Mouse (Mus musculus) forebrain, embryonic 12.5 days (tissue): ENCODE results near the gene Tmem183a. TPM values are rescaled to one million over a fixed set of nuclear protein-coding genes. Genes with fewer than 3 reads are reported as not detected.

Experiments
- ATAC-seq: fragments of 200-750 bp; cut with Nextera tagmentation; 2 replicates; pipeline ENCODE4 v1.8.0; 2017; ENCODE audit warnings: moderate TSS enrichment; ENCODE audit not compliant: low FRiP score
- H3K27ac ChIP-seq: fragments of 300-500 bp; sonication (generic); 2 replicates; pipeline ENCODE4 v1.5.1; 2016; ENCODE audit warnings: mild to moderate bottlenecking
- H3K27me3 ChIP-seq: fragments of 300-500 bp; sonication (generic); 2 replicates; pipeline ENCODE4 v1.6.1; 2016; ENCODE audit warnings: mild to moderate bottlenecking
- H3K36me3 ChIP-seq: fragments of 300-500 bp; sonication (generic); replicated peaks from 2 replicates; pipeline ENCODE4 v1.6.1; 2016; ENCODE audit warnings: mild to moderate bottlenecking
- H3K4me1 ChIP-seq: fragments of 300-500 bp; sonication (generic); 2 replicates; pipeline ENCODE4 v1.6.1; 2016
- H3K4me2 ChIP-seq: fragments of 300-500 bp; sonication (generic); 2 replicates; pipeline ENCODE4 v1.6.1; 2016; ENCODE audit warnings: mild to moderate bottlenecking, moderate library complexity
- H3K4me3 ChIP-seq: fragments of 300-500 bp; sonication (generic); replicated peaks from 2 replicates; pipeline ENCODE4 v1.5.1; 2016; ENCODE audit warnings: mild to moderate bottlenecking
- H3K9ac ChIP-seq: fragments of 300-500 bp; sonication (generic); 2 replicates; pipeline ENCODE4 v1.6.1; 2016; ENCODE audit warnings: mild to moderate bottlenecking
- H3K9me3 ChIP-seq: fragments of 300-500 bp; sonication (generic); 2 replicates; pipeline ENCODE4 v1.6.1; 2016
- WGBS: fragments of 180-500 bp; shearing (Covaris S2); methylation state at CpG from one replicate; pipeline ENCODE4 v1.1.7; 2016; 5-methylcytosine and 5-hydroxymethylcytosine counted together
- polyA plus RNA-seq: library from polyadenylated mRNA; unstranded; fragments of >200 nt; fragmentation: Nextera tagmentation; extraction: Ambion mirVana; gene quantifications from 2 replicates; pipeline ENCODE4 v1.2.1, GENCODE M21; 2016

Gene Tmem183a
- polyA plus RNA-seq, 1 experiment from 2014 or later: 130 TPM

- Histone ChIP-seq H3K27ac (no peak within 1 kb of the TSS), H3K27me3 (no peaks in the 10 kb centered on the region; the same call in 1 of the 2 replicates), H3K4me2 (no peak within 1 kb of the TSS), H3K9me3 (no peaks in the 10 kb centered on the region), H3K36me3 (no peaks in the 10 kb centered on the region), H3K4me1 (0 out of 2 replicates have a peak, but pooled peaks cover 7% of the 10 kb centered on the region), H3K9ac (no peak within 1 kb of the TSS), H3K4me3 (no peak within 1 kb of the TSS)
- 61% methylated on average over 12 of the region's 13 CpGs for WGBS
- ATAC-seq: no peak
Observed at GRCm38 (mm10) chr1:134332770-134333271, 29.0 kb downstream of the Tmem183a start, which contains the start of gene Ppfia4. Gene Ppfia4, minus strand, starts transcription at chr1:134332928.

DNA sequence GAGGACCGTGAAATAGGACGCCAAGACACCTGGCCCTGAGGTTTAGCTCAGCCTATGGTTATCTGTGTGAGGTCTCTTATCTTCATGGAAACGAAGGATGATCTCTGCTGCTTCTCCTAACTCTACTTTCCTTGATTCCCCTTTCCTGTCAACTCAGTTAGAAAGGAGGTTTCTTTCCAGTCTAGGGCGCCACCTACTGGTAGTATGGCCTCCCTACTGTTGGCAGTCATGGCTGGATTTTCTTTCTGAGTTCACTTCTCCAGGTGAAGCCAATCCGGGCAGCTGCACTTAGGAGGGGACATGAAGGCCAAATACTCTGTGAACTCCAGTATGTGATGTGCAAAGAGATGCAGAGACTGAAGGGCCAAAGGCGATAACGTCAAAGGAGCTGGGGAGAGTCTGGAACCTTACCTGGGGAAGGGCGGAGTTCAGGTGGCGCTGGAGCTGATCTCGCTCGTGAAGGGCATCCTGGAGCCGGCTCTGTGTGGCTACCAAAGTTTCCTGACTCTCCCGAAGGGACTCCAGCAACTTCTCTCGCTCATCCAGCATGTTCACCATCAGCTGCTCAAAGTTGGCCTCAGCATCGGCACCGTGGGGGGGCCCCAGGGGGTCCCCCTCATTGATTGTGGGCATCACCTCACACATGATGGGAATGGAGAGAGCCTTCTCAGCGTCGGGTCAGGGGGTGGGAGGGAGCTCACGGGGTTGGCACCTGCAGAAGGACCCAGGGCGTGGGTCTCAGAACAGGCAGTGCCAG is 29.7 kb downstream of the Tmem183a start:
- no peaks in the 10 kb centered on the region for H3K9me3 ChIP-seq
- WGBS: 62% methylated on average over 20 of the region's 20 CpGs
- H3K27me3 ChIP-seq: no peaks in the 10 kb centered on the region; the same call in 1 of the 2 replicates
- no peak overlapping the region for H3K4me3 ChIP-seq
- H3K27ac ChIP-seq: no peak overlapping the region
- no peak overlapping the region for H3K4me2 ChIP-seq
- 0 out of 2 replicates have a peak, but pooled peaks cover 7% of the 10 kb centered on the region for H3K4me1 ChIP-seq
- H3K9ac ChIP-seq: no peak overlapping the region
- ATAC-seq: no peak; the same call in 1 of the 2 replicates
- H3K36me3 ChIP-seq: no peaks in the 10 kb centered on the region

DNA sequence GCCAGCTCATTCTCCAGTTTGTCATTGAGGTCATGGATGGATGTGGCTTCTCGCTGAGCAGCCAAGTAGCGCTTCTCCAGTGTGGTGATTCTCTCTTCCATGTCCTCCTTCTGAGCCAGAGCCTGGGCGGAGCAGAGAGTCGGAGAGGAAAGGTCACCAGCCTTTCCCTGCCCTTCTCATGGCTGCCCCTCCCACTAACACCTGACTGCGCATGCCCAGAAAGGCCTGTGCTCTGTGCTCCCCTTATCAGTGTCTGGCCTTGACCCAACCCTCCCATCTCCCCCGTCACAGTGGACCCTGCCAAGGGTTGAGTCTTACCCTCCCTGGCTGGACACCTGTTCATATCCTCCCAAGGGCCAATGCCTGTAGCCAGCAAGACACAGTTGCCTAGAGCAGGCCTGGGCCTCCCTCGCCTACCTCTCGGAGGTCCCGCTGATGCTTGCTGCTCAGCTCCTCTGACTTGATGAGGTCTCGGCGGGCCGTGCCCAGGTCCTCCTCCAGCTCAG is 34.9 kb downstream of the Tmem183a start:
- Histone ChIP-seq H3K9me3 (no peaks in the 10 kb centered on the region), H3K9ac (no peak overlapping the region), H3K27ac (no peak overlapping the region), H3K4me2 (no peak overlapping the region), H3K4me3 (no peak overlapping the region), H3K27me3 (no peaks in the 10 kb centered on the region), H3K4me1 (no peaks in the 10 kb centered on the region), H3K36me3 (no peaks in the 10 kb centered on the region)
- 91% methylated on average over 12 of the region's 12 CpGs for WGBS
- ATAC-seq: no peak

DNA sequence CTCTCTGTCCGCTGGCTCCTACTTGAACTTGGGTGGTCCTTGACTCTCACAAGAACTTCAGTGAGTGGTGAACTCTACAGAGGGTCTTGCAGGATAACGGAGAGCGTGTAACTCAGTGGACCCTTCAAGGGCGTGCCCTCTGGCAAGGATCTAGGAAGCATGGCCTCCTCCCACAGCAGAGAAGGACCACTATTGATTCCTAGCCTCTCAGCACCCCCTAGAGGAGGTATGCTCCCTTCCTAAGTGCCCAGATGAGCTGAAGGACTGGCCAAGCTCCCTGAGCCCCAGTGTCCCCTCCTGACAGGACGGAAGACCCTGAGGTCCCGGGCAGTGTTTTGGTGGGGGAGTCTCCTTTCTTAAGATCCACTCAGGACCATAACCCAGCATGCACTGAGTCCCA is 39.2 kb downstream of the Tmem183a start:
- WGBS: 89% methylated on average over 6 of the region's 6 CpGs
- no peak for ATAC-seq

DNA sequence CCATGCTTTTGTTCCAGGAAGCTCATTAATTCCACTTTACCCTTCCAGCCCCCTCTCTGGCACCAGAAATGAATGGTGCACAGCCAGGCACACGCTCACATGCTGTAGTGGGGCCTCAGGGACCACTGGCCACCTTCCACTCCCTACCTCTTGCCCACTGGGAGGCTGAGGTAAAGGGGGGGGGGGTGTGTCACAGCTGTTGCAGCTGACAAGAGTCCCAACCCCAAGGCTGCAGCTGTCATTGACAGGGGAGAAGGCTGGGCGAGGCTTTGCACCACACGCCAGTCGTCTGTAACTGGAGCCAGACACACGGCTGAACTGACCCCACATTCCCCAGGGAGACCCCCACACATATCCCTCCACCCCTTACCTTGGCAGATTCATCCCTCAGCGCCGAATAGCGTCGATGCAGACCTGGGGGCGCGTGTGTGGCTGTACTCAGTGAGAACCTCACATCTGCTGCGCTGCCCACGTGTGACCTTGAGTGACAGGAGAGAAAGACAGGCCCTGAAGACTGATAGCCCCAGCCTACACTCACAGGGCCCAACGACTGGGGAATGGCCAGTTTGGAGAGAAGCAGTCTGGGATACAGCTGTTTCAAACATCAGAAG is 41.0 kb downstream of the Tmem183a start:
- H3K4me3 ChIP-seq: no peak overlapping the region
- peaks cover 13% of the 10 kb centered on the region for H3K4me1 ChIP-seq
- no peaks in the 10 kb centered on the region for H3K27me3 ChIP-seq
- no peaks in the 10 kb centered on the region for H3K9me3 ChIP-seq
- no peak overlapping the region for H3K4me2 ChIP-seq
- H3K36me3 ChIP-seq: no peaks in the 10 kb centered on the region
- H3K9ac ChIP-seq: no peak overlapping the region
- WGBS: 62% methylated on average over 14 of the region's 14 CpGs
- peak; percentile 53 for ATAC-seq
- peak overlapping the region; percentile 61; the same call in 1 of the 2 replicates for H3K27ac ChIP-seq

More for the DNA sequence above, 39.2 kb downstream of the Tmem183a start:
- no peak overlapping the region for H3K4me2 ChIP-seq
- H3K27me3 ChIP-seq: no peaks in the 10 kb centered on the region
- no peak overlapping the region for H3K9ac ChIP-seq
- no peaks in the 10 kb centered on the region for H3K9me3 ChIP-seq
- no peak overlapping the region for H3K4me3 ChIP-seq
- peaks cover 13% of the 10 kb centered on the region for H3K4me1 ChIP-seq
- no peak overlapping the region for H3K27ac ChIP-seq
- H3K36me3 ChIP-seq: no peaks in the 10 kb centered on the region

- no peak for ATAC-seq
- WGBS: 76% methylated on average over 5 of the region's 5 CpGs
- Histone ChIP-seq H3K9me3 (no peaks in the 10 kb centered on the region), H3K36me3 (no peaks in the 10 kb centered on the region), H3K9ac (no peak overlapping the region), H3K4me2 (no peak overlapping the region), H3K27me3 (no peaks in the 10 kb centered on the region), H3K4me3 (no peak overlapping the region), H3K27ac (no peak overlapping the region), H3K4me1 (peaks cover 13% of the 10 kb centered on the region)
Observed at GRCm38 (mm10) chr1:134318261-134318660, 43.5 kb downstream of the Tmem183a start.

DNA sequence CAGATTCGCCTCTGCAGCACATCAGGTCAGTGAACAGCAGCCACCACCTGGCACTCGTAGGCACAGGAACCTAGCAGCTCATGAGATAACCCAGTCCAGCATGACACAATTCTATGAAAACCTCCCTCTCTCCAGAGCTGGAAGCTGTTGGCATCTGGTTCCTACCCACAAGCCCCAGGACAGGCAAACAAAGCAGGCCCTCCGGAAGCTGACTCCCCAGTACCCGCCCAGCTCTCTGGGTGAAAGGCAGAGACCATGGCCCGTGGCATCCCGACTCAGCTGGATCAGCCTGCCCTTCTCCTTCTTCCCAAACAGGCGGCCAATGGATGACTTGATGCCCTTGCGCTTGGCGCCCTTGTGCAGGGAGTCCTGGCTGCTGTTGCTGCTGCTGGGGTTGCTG is 45.4 kb downstream of the Tmem183a start:
- Histone ChIP-seq H3K4me1 (peaks cover 12% of the 10 kb centered on the region), H3K27me3 (no peaks in the 10 kb centered on the region), H3K9ac (no peak overlapping the region), H3K4me2 (no peak overlapping the region), H3K36me3 (no peaks in the 10 kb centered on the region), H3K4me3 (no peak overlapping the region), H3K27ac (no peak overlapping the region), H3K9me3 (no peaks in the 10 kb centered on the region)
- 87% methylated on average over 9 of the region's 9 CpGs for WGBS
- no peak for ATAC-seq

DNA sequence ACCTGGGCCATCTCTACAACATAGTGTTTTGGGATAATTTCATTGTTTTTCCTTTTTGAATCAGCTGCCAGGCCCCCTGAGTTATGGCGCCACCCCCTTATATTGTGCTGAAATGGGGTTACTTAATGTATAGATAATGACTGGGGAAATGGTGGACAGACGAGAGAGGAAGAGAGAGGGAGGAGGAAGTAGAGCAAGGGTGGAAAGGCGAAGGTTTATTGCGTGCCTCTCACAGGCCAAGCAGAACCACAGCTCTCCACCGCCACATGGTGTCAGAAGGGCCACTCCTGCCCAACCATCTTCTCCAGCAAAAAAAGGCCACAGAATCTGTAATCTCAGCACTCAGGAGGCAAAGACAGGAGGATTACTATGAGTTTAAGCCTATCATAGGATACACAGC is 46.6 kb downstream of the Tmem183a start:
- no peaks in the 10 kb centered on the region for H3K36me3 ChIP-seq
- no peaks in the 10 kb centered on the region for H3K27me3 ChIP-seq
- no peak for ATAC-seq
- no peaks in the 10 kb centered on the region; the same call in 1 of the 2 replicates for H3K4me1 ChIP-seq
- H3K9ac ChIP-seq: no peak overlapping the region
- no peak overlapping the region for H3K4me2 ChIP-seq
- no peak overlapping the region for H3K4me3 ChIP-seq
- H3K27ac ChIP-seq: no peak overlapping the region
- 83% methylated on average over 5 of the region's 5 CpGs for WGBS
- no peaks in the 10 kb centered on the region for H3K9me3 ChIP-seq

DNA sequence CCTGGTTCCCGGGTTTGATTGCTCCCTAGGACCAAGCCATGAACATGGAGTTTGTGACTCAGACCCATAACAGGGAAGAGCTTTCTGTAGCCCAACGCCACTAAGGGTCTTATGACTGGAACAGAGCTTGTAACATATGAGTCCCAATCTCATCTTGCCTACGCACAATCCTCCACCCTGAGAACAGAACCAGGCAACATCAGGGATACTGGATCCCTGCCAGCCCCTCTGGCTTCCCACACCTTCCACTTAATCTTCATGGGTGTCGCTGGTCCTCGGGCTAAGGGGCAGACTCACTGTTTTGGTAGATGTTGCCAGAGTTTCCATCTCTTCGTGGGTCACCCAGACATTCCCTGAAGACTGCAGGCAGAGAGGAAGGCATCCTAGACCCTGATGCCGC is 50.0 kb downstream of the Tmem183a start:
- Histone ChIP-seq H3K27ac (no peak overlapping the region), H3K4me2 (no peak overlapping the region), H3K9me3 (no peaks in the 10 kb centered on the region), H3K4me1 (no peaks in the 10 kb centered on the region), H3K27me3 (no peaks in the 10 kb centered on the region), H3K4me3 (no peak overlapping the region), H3K9ac (no peak overlapping the region), H3K36me3 (no peaks in the 10 kb centered on the region)
- WGBS: 89% methylated on average over 7 of the region's 7 CpGs
- no peak for ATAC-seq

DNA sequence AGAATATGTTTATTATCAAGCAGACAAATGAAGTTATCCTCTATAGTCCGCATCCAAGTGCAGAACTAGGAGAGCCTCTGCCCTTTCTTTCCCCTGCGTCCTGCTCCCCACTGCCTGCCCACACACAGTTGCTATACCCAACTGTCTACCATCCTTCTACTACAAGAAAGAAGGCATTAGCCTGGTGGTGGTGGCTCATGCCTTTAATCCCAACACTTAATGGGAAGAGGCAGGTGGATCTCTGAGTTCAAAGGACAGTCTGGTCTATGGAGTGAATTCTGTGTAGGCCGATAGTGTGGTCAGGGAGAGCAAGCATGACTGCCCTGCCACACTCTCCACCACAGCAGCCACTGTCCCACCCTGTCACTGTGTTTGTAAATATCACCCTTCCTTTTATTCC is 51.0 kb downstream of the Tmem183a start:
- 100% methylated on average over 3 of the region's 3 CpGs for WGBS

GRCm38 (mm10) chr1:134310291-134310690 is 51.5 kb downstream of the Tmem183a start:
- Histone ChIP-seq H3K9ac (no peak overlapping the region), H3K9me3 (no peaks in the 10 kb centered on the region), H3K27ac (no peak overlapping the region), H3K4me1 (peaks cover 5% of the 10 kb centered on the region; the same call in 1 of the 2 replicates), H3K4me2 (no peak overlapping the region), H3K27me3 (no peaks in the 10 kb centered on the region), H3K36me3 (no peaks in the 10 kb centered on the region), H3K4me3 (no peak overlapping the region)
- ATAC-seq: no peak
- WGBS: 85% methylated on average over 2 of the region's 2 CpGs

More for the DNA sequence above, 51.0 kb downstream of the Tmem183a start:
- Histone ChIP-seq H3K36me3 (no peaks in the 10 kb centered on the region), H3K4me1 (peaks cover 4% of the 10 kb centered on the region; the same call in 1 of the 2 replicates), H3K9me3 (no peaks in the 10 kb centered on the region), H3K4me3 (no peak overlapping the region), H3K4me2 (no peak overlapping the region), H3K27me3 (no peaks in the 10 kb centered on the region), H3K27ac (no peak overlapping the region), H3K9ac (no peak overlapping the region)
- ATAC-seq: no peak

GRCm38 (mm10) chr1:134307409-134307808 is 54.4 kb downstream of the Tmem183a start:
- H3K4me2 ChIP-seq: no peak overlapping the region
- no peak overlapping the region for H3K4me3 ChIP-seq
- peak; percentile 20; the same call in 1 of the 2 replicates for ATAC-seq
- no peak overlapping the region for H3K9ac ChIP-seq
- WGBS: 56% methylated on average over 10 of the region's 10 CpGs
- H3K4me1 ChIP-seq: peaks cover 16% of the 10 kb centered on the region
- no peaks in the 10 kb centered on the region for H3K36me3 ChIP-seq
- H3K27me3 ChIP-seq: no peaks in the 10 kb centered on the region
- H3K27ac ChIP-seq: no peak overlapping the region
- H3K9me3 ChIP-seq: 0 out of 2 replicates have a peak, but pooled peaks cover 3% of the 10 kb centered on the region
